Mouse (Mus musculus) erythroblast, embryonic 14.5 days (primary cell): Measurements from ENCODE around the gene Stxbp5l.

Experiments
- GATA1 ChIP-seq: IDR thresholded peaks from 2 replicates; pipeline ENCODE4 v1.6.1; 2012; ENCODE audit warnings: low read length, inconsistent platforms, mixed read lengths
- TAL1 ChIP-seq: IDR thresholded peaks from 3 replicates; pipeline ENCODE4 v1.6.1; 2012; ENCODE audit warnings: low read length, inconsistent platforms, mixed read lengths

DNA sequence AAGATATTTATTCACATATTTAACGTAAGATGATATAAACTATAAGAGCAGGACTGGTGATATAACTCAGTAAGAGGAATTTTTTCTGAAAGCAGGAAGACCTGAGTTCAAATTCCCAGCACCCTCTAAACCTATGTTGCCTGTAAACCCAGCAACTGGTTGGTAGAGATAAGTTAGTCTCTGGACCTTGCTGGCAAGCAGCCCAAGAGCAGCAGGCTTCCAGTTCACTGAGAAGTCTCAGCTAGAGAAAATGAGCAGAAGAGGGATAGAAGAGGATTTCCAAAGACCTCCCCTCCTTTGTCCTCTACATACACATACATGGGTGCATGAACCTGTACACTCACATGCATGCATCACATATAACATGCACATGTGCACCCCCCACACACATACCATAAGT, 165.6 kb downstream of the Stxbp5l start:
- TF ChIP-seq GATA1 (no peak), TAL1 (no peak)
